ENCODE assay signal across 16 mouse cellular contexts in genomic region chr15:97048267-97048666, GRCm38 (mm10). TPM values are rescaled to one million over a fixed set of nuclear protein-coding genes. Genes with fewer than 3 reads are reported as not detected.
"Had no signal": no experiment of that assay in that cellular context is flagged by ENCODE, and none has a peak within 500 bp of the region (broad histone marks: within the 10 kb centered on the region; RNA-seq: fewer than 3 reads in every experiment).

No protein-coding gene starts in this region.

- ATAC-seq: liver, postnatal 0 days; midbrain, embryonic 15.5 days had no signal

- H3K27ac ChIP-seq: kidney, postnatal 0 days; limb, embryonic 12.5 days; liver, embryonic 13.5 days; lung, embryonic 15.5 days; macrophage; midbrain, embryonic 15.5 days had no signal

- H3K27me3 ChIP-seq: limb, embryonic 12.5 days; lung, embryonic 15.5 days; megakaryocyte, embryonic 14.5 days; midbrain, embryonic 15.5 days had no signal

- H3K36me3 ChIP-seq: limb, embryonic 12.5 days; liver, embryonic 13.5 days; lung, embryonic 15.5 days; midbrain, embryonic 15.5 days had no signal

- DNase-seq: kidney, adult 9 months; kidney, postnatal 36 days; layer of hippocampus, adult 9-11 months; liver, embryonic 13.5 days; liver, postnatal 0 days; lung, postnatal 14 days; right cerebral cortex, postnatal 14 days; thymus, postnatal 36 days had no signal

- H3K4me2 ChIP-seq: limb, embryonic 12.5 days; liver, embryonic 13.5 days; lung, embryonic 15.5 days; midbrain, embryonic 11.5 days; midbrain, embryonic 15.5 days had no signal

- H3K9ac ChIP-seq: limb, embryonic 12.5 days; liver, embryonic 13.5 days; liver, postnatal 0 days; lung, embryonic 15.5 days; midbrain, embryonic 15.5 days had no signal

- H3K4me1 ChIP-seq: megakaryocyte, embryonic 14.5 days; midbrain, embryonic 15.5 days had no signal

- H3K4me3 ChIP-seq: limb, embryonic 12.5 days; liver, embryonic 13.5 days; lung, embryonic 15.5 days; megakaryocyte, embryonic 14.5 days; midbrain, embryonic 15.5 days had no signal

- H3K9me3 ChIP-seq: limb, embryonic 12.5 days; liver, embryonic 13.5 days; lung, embryonic 15.5 days; midbrain, embryonic 15.5 days had no signal

RNA-seq across cellular contexts. Expression of gene Slc38a4, which starts 7.5 kb away (rescaled TPM):
- total RNA-seq: monocyte, adult 5-6 weeks had no signal
- polyA plus RNA-seq: macrophage had no signal
